Mouse (Mus musculus): ENCODE data around the gene Itpr2.

Gene Itpr2

DNA sequence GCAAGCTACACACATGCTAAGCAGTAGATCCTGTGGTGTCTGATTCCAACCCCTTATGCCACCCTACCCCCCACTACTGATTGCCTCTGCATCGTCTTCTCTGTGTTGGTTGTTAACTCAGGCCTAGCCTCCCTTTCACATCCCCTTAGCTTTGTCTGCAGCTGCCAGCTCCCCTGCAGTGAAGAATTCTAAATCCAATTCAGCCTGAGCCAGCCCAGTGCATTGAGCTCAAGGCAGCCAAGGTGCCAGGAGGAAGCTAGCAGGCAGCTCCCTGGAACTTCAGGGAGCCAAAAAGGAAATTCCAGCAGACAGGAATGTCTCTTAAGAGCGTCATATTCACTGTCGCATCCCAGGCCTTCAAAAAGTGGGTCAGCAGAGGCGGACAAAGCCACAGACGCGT, 159.0 kb downstream of the Itpr2 start:
- DNase-seq = no peak

DNA sequence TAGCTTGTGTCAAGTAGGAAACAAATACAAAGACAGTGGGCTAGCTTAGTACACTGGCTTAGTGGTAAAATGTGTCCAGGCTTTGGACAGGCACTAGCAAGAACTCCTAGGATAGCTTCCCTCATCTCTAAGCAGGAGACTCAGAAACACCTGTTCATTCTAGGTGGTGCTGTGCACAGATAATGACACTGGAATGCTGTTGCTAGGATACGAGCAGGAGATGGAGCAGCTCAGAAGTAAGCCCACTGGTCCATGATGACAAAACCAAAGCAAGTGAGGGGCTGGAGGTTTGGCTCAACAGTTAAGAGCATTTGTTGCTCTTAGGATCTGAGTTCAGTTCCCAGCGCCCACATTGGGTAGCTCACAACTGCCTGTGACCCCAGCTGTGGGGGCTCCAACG, 160.1 kb downstream of the Itpr2 start:
- no peak for DNase-seq

DNA sequence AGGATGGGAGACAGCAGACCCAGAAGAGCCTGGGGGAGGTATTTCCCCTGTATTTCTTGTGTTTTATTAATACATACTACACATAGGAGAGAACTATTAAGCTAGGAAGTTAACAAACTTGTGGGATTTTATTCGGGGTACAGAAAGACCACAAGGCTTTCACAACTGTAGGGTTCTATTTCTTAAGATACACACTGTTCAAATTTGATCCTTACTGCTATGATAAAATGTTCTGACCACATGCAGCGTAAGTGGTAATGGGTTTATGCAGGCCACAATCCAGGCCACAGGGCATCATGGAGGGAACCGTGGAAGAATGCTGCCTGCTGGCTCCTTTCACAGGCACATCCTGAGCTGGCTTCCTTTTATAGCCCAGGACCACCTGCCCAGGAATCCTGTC, 160.6 kb downstream of the Itpr2 start:
- no peak for DNase-seq

DNA sequence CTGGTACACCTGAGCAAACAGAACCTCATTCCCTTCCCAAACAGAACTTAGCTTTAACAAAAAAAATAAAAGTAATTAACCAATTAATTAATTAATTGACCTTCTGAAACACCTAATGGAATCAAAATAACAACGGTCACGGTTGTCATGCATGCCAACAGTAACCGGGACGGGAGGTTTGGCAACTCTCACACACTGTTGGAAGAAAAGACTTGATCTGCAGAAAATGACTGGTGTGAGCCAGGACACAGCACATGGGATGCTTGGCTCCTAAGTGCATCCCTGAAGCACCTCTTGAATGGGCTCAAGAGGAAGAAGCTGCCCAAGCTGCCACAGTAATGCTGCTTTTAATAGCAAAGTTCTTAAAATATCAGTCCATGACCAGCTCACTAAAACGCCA, 161.1 kb downstream of the Itpr2 start:
- DNase-seq = no peak

DNA sequence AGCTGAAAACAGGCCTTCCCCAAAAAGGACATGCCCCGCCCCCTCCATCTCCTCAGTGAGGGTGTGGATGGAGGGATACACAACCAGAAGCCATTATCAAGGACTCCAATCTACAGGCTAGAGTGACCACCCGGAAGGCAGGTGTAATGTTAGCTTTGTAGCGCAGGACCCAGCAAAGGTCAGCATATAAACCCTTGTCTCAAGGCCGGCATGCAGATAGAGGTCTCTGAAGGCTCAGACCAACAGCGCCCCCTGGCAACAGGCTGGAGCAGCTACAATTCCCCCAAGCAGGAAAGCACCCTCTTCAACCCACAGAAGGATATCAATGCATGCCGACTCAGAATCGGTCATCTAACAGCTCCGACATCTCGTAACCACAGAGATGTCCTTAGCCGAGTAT, 162.2 kb downstream of the Itpr2 start:
- no peak for DNase-seq

DNA sequence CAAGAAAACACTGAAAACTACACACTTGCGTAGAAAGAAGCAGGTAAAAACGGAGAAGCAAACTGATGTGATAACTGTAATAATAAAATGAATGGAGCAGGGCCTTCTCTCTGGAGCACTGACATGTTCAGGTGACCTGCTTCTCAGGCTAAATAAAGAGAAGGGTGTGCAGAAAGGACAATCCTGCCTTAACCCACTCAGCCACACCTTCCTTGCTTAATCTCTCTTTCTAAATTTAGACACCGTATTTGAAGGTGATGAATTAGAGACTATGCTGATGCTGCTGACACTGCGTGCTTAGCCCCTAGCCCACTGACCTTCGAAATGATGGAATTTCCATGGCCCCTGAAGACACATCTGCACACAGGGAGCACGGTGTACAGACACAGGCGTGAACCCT, 164.8 kb downstream of the Itpr2 start:
- DNase-seq = no peak

DNA sequence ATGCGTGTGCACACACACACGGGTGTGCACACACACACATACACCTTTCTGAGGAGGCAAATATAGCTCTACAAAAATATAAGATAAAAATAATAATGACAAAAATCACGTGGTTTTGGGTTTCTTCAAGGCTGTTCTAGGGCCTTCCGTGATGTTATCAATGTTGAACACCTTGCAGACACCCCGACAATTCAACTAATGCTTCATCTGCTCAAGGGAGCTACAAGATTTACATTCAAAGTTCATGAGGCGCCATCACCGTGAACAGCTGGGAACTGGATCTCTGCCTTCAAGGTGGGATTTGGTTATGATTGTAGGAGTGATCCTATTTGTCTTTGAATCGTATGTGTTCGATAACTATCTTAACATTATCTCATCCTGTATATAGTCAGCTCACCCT, 166.8 kb downstream of the Itpr2 start:
- DNase-seq = no peak

DNA sequence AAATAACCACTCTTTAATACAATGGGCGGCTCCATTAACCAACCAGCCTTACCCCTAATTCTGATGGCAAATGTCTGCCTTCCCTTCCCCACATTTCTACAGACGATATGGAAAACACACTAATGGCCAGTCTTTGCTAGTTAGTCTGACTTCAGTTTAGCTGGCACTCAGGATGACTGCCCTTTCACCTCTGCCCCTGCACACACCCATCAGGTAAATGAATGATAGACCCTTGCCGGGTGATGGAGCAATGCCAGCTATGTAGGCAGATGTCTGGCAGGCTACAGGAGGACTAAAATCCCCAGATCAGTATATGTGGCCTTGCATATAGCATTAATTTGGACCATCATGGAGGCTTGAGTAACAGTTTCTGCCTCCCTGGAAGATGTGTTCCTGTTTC, 168.5 kb downstream of the Itpr2 start:
- DNase-seq = no peak

DNA sequence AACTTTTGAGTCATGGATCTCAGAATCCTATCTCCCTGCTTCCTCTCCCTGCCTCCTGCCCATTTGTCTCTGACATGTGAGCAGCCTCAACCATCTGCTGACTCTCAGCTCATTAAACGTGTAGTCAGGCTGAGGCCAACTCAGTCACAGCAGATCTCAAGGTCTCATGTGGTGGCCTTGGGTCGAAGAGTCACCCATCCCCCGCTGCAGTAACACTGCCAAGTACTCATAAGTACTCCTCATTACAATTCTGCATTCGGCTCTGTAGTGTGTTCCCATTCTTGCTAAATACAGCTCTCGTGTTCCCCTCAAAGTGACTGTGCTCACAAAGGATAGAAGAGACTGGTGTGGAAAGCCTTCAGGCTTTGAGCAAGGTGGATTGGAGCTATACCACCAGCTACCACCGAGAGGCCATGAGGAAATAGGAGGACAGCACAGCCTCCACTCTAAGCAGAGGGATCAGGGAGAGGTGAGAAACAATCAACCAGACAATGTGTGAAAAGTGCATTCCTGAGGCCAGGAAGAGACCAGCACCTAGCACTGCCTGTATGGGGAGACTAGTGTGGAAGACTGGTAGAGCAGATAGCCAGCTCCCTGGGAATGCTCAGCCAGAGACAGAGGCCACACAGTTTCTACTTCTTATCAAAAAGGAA, 170.9 kb downstream of the Itpr2 start:
- DNase-seq = peak; percentile 18

DNA sequence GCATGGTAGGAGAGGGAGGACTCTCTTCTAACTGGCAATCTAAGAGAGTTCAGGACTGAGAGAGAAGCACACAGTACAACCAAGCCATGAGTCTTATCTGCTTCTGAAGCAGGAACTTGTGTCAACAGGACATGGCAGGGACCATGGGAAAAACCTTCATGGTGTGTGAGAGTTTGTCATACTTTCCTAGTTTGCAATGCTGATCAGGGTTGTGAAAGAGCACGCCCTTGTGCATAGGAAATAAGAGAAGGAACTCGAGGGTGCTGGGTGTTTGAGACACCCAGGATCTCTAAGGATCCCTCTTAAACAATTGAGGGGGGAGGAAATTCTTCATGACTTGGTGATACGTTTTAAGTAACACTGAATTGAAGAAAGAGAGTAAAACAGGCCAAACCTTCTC, 172.9 kb downstream of the Itpr2 start:
- no peak for DNase-seq

DNA sequence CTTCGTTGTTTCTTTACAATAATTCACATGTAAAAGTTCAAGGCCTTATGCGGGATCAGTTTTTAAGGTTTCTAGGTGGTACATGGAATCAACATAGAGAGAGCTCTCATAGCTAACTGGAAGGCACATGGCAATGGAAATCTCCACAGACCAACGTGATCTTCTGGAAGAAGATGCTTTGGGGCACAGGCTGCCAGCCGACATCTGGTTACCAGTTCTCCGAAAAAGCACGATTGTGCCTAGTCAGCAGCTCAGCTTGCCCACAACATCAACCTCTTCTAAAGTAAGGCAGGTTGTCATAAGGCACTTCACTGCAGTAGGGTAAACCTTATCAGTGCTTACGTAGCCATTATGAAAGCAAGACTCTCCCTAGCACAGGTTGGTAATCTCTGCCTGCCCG, 175.4 kb downstream of the Itpr2 start:
- DNase-seq = no peak

DNA sequence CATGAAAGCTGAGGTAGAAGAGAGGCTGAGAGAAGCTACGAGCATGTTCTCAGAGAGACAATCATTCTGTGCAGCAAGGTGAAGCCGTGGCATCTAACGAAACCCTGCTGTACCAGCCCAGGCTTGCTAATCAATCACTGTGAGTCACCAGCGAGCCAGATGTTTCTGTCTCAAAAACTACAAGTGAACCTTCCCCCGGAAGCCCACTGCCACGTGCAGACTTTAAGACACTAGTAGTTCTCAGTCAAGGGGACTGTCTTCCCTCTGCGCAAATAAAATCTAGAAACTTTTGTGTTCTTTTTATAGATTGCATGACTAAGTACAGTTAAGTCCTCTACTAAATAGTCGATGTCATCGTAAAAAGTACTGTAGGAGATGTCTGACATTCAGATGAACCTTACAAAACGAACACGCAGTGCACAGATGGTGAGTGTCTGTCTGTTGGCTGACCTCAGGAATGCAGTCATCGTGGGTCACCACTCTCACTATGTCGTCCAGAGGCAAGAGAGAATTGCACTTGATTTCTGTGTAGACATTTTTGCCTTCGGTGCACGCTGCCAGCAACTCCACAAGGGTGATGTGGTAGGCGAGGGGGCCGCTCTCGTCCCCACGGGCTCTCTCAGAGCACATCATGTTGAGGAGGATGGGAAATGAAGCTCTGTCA, 177.3 kb downstream of the Itpr2 start:
- no peak for DNase-seq

DNA sequence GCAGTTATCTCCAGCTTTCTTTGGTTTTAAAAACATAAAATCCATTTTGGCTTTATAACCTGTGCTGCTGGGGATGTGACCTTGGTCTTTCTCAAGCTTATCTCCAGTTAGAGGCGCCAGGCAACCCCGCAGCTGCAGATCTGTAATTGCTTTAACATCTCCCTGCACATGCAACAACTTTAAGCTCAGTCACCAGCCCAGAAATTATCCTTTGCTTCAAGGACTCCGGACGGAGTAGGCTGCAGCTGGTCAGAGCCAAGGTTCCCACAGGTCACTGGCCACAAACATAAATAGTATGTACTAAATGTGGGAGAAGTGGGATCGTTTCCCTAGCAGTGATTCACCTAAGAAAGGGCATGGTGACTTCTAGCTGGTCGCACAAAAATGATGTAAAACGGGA, 179.5 kb downstream of the Itpr2 start:
- no peak for DNase-seq

DNA sequence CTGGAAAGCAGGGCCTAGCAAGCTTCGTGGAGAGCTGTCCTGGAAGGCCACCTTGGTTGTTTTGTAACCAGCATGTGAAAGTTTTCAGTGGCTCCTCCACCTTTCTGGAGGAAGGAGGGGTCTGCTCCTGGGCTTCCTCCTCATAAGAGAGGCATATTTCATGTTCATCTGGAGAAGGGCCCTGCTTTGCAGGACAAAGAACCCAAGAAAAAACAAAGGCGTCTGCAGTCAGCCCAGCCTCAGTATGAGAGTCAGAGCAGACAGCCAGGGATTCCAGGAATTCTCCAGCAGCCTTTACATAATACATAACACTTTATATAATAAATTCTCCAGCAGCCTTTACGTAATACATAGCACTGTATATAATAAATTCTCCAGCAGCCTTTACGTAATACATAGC, 180.1 kb downstream of the Itpr2 start:
- DNase-seq = no peak

DNA sequence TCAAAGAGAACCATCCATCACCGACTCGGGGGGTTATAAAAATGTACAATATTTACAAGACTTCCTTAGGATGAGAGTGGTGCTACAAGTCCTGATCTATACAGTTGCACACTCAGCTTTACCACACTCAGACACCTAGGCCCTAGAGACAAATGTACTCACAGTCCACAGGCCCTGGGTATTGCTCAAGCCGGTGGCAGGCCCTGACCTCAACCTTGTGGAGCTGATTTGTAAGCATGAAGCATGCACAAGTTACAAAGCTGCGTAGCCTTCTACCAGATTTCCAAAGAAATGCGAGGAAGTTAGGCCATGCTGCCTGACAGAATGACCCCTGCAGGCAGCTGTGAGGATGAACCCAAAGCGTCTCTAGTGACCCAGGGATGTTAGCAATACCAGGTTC, 185.6 kb downstream of the Itpr2 start:
- no peak for DNase-seq

DNA sequence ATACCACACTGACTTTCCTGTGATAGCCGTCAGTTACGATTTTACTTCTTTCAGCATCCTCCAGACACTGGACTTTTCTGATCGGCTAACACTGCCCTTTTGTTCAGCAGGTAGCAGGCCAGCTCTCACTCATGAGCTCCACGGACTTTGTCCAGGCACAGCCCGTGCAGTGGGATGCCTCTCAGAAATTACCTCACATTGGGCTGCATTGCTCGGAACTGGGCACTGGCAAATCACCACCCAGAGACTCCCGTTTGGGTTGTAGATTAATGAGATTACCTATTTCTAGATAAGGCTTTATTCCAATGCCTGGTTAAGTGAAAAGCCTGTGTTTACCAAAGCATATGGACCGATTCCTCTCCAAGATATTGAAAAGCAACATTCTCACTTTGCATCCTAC, 186.9 kb downstream of the Itpr2 start:
- DNase-seq = no peak

DNA sequence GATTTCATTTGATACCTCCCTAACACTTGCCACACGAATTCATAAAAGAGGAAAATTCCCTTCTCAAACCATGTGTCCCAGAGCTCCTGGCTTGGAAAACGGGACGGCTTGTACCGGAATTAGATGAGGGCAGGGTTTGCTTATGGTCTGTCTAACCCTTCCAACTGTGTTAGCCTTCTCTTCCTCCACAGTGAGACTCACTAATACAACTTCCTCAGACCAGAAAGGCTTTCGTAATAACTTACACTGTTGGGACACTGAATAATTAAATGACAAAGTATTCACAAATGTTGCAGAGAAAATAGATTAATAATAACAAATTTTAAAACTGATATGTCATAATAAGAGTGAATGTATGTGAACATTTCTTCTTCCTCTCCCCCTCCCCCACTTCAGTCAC, 187.7 kb downstream of the Itpr2 start:
- no peak for DNase-seq

DNA sequence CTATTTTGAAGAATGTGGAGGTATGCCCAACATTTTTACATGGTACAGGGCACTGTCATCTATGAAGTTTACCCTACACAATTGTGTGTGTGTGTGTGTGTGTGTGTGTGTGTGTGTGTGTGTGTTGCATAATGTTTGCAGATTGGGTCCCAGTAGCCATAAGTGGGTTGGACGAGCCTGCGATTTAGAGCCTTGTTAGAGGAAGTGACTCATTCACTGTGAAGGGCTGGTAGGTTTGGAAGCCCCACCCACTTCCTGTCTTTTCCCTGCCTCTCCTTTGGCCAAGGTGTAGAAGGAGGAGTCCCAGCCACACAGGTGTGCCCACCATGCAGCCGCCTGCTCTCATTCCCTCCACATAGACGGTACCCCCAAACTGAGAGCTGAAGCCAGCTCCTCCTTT, 188.6 kb downstream of the Itpr2 start:
- DNase-seq = no peak

DNA sequence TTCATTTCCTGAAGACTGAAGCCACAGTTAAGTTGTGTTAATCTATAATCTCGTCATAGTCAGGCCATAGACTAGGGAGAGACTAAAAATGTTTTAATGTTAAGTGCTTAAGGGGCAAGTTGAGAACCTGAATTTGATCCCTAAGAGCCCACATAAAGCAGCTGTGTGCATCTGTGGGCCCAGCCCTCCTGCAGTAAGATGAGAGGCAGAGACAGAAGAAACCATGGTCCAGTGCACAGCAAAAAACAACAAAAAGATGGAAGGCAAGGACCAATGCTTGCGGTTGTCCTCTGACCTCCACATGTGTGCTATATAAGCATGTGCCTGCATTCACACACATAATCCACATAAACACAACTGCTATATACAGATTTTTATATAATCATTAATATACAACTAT, 191.8 kb downstream of the Itpr2 start:
- DNase-seq = no peak

DNA sequence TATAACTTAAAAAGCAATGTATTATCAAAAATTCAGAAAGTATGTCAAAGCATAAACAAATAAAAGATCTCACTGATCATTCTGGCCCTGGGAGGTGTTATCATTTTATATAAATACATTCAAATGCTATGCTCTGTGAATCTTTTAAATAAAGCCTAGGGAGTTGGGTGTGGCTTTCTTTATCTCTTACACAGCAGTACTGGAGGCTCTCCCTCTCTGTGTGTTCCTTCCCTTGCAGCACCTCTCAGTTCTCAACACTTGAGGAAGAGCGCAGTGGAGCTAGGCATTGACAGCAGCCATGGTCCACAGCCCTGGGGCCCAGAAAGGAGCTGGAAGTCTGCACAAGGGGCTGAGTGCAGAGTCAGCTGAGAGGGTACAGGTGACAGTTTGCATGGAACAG, 192.7 kb downstream of the Itpr2 start:
- DNase-seq = no peak

DNA sequence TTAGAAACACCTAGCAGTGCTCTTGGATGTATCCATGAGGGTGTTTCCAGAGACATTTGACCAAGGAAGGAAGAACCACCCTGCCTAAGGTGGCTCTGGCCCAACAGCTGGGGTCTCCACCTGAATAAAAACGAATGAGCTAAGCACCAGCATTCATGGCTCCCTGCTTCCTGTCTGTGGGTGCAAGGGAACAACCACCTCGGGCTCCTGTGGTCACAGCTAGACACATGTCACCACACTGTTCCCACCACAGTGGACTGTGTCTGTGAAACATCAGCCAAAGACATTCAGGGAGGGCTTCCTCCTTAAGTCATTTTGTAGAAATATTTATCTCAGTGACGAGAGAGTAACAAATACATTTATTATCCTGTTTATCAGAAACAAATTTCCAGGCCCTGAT, 196.0 kb downstream of the Itpr2 start:
- no peak for DNase-seq

DNA sequence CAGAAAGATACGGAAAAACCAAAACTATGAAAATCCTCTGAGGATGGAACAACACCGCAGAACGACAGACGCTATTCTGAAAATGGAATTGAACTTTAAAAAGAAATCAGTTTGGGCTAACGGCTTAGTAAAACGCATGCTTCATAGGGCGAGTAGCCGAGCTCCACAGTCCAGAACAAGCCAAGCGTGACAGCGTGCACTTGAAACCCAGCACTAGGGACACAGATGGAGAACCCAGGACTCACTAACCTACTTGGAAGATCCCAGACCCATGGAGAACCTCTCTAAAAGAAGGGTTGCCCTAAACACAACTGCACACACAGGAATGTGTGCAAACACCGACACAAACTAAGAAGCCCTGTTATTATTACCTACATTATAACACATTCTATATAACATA, 197.9 kb downstream of the Itpr2 start:
- no peak for DNase-seq

DNA sequence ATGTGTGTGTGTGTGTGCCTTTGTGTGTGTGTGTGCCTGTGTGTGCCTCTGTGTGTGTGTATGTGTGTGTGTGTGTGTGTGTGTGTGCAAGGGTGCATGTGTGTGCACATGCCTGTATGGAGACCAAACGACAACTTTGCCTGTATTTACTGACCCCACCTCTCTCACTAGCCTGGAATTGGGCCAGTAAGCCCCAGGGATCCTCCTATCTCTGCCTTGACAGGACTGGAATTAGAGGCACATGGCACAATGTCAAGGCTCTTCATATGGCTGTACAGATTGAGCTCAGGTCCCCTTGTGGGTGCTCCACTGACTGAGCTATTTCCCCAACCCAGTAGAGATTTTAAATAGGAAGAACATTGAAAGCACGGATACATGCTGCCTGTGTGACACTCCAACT, 198.7 kb downstream of the Itpr2 start:
- no peak for DNase-seq

DNA sequence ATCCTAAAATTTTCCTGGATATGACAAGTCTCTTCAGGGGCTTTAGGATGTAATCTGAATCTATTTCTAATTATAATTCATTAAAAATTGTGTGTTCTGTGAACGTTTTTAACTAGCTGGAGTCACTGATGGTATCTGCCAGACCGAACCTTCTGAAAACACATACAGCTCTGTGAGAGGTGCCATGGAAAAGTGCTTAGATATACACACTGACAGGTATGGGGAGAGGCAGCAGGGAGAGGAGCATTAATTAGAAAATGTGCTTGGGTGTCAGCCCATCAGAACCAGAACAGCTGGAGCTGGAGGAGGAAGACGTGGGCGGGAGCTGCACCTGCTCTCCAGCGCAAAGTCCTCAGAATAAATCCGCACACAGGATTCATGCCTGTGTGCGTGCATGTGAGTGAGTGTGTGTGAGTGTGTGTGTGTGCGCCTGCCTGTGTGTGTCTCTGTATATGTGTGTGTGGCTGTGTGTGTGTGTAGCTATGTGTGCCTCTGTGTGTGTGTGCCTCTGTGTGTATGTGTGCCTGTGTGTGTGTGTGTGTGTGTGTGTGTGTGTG, 199.4 kb downstream of the Itpr2 start:
- DNase-seq = peak; percentile 52

DNA sequence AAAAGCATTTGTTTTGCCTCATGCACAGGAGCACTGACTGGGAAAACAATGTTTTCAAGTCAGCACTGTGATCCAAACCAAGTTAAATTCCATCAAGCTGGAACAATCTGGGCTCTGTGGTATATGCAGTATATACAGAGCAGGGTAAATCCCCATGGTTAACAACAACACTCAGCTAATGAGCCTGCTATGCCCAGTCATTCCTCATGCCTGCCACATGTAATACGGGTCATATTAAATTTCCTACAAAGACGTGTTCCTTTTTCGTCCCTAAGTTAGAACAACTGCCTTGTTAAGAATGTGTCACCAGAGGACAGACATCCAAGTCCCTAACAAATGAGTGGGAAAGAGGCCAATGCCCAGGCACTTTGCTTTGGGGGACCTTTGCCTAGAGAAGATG, 199.9 kb downstream of the Itpr2 start:
- no peak for DNase-seq
